Mouse (Mus musculus) regulatory T cell (primary cell): ENCODE results near the gene Cdh15.

Experiments
- in situ Hi-C: fragments of 300-600 bp; cut with MboI, MseI; formaldehyde crosslinking; loops from one replicate; pipeline ENCODE4 v1.15.1; 2025; ENCODE audit warnings: high pct_unique_total_duplicates

The Cdh15 gene

DNA sequence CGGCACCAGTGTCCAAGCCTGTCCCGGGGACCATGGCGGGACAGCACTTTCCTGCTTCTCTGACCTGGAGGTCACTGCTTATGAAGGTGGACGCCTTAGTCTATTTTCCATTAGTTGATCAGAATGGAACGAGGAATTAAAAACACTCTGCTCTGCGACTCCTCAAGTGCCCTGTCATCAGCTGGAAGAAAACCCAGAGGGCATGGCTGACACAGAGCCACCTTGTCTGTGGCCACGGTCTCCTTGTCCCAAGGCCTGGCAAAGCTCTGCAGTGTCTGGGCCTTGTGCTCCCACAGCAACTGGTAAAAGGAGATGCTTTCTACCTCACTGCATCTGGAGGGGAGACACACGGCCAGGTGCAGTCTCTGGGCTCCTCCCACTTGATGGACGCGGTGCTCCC is 35.9 kb downstream of the Cdh15 start:
- in situ Hi-C loops = no loop called here

DNA sequence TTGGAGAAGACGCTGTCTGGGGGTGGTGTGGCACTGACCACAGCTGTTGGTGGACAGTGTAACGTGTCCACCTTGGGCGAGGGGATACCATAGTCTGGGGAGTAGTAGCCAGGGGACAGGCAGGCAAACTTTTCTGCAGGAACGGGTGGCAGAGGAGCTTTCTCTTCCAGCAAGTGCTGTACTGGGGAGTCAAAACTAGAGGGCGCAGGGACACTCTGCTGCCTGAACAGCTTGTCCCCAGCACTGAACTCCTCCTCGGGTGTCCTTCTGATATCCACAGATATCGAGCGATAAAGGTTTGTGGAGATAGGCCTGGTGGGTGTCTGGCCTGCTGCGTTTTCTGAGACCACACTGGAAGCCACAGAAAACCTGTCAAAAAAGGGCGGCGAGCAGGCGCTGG is 43.7 kb downstream of the Cdh15 start:
- in situ Hi-C loops = no loop called here

DNA sequence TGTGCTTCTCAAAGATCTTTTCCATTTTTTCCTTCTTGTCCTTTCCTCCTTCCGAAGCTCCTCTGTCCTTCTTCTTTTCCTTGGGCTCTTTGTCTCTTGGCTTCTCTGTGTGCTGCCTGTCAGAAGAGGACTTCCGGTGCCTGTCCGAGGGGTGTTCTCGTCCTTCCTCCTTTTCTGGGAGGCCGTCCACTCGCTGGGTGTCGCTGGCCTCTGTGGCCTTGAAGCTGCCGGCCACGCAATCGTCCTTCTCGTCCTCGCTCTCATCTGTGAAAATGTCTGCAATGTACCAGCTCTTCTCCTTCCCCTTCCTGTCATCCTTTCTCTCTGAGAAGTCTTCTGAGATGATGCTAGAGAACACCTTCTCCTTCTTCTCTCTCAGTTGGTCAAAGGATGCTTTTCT is 45.7 kb downstream of the Cdh15 start:
- in situ Hi-C loops = no loop called here

DNA sequence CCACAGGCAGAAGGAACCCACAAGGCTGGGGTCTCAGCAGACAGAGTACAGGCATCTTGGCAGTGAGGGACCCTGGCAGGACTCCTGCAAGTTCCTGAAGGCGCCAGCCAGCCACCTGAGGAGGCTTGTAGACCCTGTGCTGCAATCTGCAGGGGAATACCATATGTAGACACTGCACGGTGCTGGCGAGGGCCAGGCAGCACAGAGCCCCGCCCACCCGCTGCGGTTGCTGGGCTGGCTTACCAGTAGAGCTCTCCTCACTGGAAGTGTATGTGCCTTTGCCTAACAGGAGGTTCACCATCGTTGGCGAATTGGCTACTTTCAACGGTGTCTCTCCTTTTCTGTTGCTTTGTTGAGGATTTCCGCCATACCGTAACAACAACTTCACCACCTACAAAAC is 48.6 kb downstream of the Cdh15 start:
- in situ Hi-C loops = no loop called here

DNA sequence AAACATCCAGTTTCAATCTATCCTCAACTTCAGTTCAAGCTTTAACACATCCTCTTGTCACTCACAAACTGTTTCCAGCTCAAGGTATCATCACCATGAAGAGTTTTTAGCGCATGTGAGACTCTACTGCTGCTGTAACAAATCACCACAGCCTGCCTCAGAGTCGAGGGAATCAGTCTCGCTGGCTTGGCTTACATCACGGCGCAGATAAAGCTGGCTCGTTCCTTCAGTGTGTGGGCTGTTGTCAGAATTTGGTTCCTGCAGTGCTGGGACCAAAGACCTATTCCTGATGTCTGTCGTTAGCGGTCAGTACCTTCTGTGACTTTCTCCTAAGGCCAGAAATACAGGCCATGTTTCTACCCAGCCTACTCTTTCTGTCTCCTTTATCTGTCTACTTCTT is 49.4 kb downstream of the Cdh15 start:
- in situ Hi-C loops = no loop called here

DNA sequence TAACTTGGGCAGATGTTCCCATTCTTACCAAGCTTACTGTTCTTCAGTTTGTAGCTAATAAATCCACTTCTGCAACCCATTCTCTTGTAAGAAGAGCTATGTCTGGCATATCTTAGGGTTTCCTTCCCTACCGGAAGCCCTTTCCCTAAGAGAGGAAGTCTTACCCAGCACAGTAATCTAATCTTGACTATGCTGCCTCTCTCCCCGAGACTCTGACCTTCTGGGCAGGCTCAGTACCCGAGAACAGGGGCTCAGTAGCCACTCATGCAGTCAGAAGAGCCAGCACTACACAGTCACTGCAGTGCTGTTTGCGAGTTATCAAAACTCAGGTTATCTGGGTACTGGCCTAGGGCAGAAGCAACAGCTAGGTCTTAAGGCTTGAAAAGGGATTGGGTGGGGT is 50.3 kb downstream of the Cdh15 start:
- in situ Hi-C loops = no loop called here

DNA sequence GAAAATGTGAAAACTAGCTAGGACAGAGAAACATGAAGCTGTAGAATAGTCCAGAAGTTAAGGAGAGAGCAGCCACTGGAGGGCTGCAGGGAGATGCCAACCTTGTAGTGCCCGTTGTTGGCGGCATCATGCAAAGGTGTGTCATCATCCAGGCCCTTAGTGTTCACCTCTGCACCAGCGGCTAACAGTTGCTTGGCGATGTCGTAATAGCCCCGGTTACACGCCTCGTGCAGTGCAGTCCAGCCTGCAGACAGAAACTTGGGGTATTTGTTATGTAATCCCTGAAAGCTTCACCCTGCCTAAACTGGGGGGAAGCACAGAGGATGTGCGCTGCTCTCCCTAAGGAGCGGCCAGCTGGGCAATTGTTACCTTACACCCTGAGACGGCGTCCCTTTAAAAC is 50.7 kb downstream of the Cdh15 start:
- in situ Hi-C loops = no loop called here

DNA sequence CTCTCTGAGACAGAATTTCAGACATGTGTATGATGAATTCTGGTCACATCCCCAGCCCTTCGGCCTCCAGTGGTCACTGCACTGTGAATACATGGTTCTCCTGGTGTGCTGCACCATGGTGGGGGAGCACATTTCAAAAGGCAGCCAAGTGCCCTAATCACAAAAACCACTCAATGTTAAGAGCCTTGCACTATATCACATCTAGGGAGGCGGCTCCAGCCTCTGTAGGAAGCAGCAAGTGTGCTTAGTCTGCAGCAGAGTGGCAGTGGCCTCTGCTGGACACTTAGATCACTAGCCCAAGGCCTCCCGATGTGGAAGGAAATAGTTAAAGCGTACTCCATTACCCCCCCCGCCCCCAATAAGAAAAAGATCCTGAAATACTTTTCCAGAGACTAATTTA is 51.3 kb downstream of the Cdh15 start:
- in situ Hi-C loops = no loop called here

DNA sequence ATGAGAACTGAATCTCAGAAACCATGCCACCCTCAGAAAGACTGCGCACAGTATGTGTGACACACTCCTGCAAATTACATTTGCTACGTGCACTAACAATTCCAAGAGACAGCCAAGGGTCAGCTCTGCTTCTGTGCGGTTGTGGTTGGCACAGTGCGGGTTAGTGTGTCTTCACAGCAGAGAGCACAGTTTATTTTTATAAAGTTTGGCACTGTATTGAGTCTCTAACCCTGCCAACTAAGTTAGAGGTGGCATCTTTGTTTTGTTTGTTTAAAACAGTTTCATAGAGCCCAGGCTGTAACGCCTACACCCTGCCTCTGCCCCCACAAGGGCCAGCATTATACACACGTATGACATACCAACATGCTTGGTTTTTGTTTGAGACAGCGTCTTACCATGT is 53.7 kb downstream of the Cdh15 start:
- in situ Hi-C loops = no loop called here

DNA sequence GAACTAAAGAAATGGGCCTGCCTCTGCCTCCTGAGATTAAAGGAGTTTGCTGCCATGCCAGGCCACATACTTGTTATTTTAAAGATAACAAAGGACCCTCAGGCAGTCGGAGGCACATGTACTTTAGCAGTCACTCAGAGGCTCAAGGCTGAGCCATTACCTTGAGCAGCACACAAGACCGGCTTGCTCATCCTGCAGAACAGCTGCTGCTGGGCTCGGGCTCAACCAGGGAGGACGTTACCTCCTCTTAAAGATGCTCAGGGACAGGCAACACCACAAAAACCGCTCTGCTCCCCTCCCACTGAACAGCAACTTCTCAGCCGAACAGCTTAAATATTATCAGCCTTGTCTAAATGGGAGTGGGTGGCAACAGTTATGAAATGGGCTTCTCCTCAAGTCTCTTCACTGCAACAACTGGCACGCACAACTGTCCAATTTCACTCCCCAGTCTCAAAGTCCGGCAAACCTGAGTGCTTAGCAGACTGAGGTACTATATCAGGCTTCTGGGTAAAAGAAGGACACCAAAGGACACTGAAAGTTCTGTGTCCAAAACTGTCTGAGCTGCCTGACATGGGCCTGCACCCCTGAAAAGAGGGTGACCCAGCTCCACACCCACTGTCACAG is 54.2 kb downstream of the Cdh15 start:
- in situ Hi-C loops = no loop called here

DNA sequence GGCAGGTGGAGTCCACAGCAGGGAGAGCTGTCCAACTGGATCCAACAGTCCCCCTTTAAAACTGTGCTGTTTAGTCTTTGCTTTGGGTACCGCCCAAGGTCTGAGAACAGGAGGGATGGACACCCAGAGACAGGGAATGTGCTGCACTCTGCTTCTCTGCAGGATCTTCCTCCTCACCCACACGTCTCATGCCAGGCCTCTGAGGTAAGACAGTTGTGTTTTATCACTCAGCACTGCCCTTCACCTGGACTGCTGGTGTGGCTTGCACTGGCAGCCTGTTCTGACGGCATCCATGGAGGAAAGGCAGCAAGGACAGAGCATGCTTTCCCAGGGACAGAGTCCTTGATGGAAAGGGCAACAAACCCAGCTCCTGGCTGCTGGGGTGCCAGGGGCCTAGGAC is 54.8 kb downstream of the Cdh15 start:
- in situ Hi-C loops = no loop called here

DNA sequence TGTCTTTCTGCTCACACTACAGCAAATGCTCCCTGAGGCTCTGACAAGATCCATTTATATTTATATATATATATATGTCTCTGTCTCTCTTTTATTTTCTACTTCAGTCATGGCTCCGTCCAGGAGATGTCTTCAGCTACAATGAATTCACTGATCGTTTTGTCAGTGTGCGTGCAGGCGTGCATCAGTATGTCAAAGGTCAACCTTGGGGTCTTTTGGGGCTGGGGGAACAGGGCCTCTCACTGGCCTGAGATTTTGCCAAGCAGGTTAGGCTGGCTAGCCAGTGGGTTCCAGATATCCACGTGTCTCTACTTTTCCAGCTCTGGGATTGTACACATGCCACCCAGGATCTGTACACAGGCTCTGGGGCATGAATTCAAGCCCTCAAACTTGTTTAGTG is 55.2 kb downstream of the Cdh15 start:
- in situ Hi-C loops = no loop called here

DNA sequence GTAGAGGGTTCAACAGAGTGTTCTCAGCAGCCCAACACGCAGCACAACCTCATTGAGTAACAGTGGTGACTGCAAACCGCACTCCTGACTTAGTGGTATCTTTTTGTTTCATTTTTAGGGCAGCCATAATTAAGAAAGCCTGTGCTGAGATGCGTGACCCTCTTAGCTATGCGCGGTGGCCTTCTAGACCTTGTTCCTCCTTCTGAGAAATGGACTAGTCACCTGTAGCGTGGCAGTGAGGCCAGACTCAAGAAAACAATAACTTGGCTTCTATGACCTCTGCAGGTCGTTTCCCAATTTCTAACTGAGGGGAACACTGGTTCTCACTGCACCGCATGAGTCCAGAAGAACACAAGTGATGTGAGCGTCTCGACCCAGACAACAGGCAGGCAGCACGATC is 56.7 kb downstream of the Cdh15 start:
- in situ Hi-C loops = no loop called here

DNA sequence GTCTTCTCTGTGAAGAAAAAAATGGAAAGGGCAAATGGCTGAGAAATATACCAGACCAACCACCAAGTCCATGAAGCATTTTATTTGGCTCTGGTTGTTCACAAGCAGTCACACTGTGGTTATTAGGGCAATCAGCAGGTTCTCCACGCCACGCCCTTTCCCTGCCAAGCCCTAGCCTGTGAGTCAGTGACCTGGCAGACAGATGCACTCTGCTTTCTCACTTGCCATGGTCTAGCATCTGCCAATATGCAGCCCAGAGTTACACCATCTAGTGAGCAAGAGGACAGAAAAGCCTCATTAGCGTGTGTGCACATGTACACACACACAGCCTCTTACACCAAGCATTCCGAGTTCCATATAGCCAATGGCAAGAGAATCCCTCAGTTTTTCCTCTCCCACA is 57.6 kb downstream of the Cdh15 start:
- in situ Hi-C loops = loop anchor here (5.0 kb wide), 2 partner anchors 152 to 277 kb away; no protein-coding TSS in a partner anchor

DNA sequence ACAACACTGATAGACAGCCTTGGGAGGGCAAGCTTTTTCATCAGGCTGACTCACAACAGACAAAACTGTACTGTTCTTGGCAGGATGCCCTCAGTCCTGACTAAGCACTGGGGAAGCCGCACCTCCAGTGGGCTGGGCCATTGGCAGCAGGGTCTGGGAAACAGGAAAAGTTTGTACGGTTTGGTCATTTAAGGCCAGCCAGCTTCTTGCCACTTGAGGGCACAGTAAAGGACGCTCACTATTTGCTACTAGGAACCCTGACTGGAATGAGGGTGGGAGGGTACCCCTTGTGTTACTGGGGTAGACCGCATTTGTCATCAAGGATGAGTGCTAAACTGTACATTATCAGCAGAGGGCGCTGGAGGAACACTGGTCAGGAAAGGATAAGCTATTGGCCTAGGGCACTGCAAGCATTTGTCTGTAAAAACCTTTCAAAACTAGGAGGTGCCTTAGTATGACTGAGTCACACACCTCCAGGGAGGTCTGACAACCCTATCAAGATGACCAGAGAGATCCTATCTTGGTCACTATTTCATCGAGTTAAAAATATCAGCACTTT is 58.8 kb downstream of the Cdh15 start:
- in situ Hi-C loops = loop anchor here (5.0 kb wide), 2 partner anchors 151 to 276 kb away; no protein-coding TSS in a partner anchor

DNA sequence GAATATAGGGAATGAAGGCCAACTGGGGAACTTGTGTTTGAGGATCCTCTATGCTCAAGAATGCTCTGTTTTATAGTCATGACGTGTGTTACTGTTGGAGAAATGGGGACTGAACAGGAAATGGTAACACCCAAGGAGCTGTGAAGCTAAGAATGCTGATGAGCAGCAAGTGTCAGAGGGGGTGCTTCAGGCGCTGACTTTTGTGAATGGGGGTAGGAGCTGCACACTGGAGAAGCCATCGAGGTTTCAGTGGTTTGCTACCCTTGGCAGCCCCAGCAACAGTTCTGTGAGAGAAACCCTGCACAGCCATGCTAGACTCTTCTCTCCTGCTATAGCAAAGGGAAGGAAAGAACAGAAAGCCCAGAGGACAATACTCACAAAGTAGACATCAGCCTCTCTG is 64.4 kb downstream of the Cdh15 start:
- in situ Hi-C loops = no loop called here

DNA sequence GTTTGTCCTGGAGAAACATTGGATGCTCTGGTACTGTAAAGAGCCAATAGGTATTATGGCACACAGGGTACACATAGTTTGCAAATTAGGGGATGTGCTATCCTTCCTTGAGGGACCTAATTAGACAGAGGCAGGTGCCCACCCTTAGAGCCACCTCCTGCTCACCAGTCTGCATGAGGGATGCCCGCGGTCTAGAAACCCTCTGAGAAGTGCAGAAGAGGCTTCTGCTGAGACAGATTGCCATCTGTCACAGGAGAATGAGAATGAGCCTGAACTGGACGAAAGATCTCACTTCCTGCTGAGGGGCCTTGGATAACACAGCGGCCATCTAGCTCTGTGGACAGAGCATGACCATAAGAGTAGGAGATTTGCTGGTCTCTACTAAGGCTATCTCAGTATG is 65.1 kb downstream of the Cdh15 start:
- in situ Hi-C loops = no loop called here

DNA sequence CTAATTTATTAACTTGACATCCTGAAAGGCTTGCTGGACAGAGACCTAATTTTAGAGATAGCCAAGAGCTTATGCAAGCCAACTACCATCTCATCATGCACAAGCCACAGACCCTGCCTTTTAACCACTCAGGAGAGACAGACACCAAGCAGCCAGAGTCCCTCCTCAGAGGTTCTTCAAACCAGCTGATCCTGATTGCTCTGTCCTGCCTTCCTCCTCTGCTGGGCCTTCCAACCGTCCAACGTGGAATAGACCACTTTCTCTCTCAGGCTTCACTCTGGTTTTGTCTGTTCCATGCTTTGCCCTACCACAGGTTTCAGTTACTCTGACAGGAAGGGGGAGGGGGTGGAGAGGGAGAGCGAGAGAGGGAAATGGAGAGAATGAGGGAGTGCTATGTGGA is 69.0 kb downstream of the Cdh15 start:
- in situ Hi-C loops = loop anchor here (5.0 kb wide), 1 partner anchor 106 kb away; no protein-coding TSS in a partner anchor
